Mouse (Mus musculus): ENCODE measurements around the gene Dhx9. TPM values are rescaled to one million over a fixed set of nuclear protein-coding genes. Genes with fewer than 3 reads are reported as not detected.
A peak's percentile ranks its signal among the peaks of the same experiment; 100 is the strongest.

Gene Dhx9
- polyA plus RNA-seq, 1 experiment: 3.3 TPM

DNA sequence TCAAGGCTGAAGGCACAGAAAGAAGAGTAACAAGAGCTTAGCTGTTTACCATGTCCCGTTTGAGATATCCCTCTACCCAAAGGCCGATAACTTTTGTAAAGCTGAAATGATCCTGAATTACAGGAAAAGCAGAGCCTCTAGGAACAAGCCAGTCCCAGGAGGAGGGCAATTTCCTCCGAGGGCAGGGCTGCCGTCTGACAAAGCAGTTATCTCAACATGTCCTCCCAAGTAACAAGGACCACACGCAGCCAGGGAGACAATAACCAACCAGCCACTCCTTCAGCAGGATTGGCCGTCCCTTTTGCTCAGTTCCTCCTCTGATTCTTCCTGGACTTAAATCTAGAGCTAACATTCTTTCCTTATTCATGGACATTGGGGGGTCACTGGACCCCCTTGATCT lies 6.5 kb upstream of the Dhx9 start:
- TF ChIP-seq CTCF (IDR thresholded peaks at IDR 0.05; ENCODE audit: extremely low read depth, insufficient read length, insufficient replicate concordance, low read depth, low read length) (no peak), POLR2A (IDR thresholded peaks at IDR 0.05; ENCODE audit: low read depth, low read length) (no peak)
- Histone ChIP-seq H3K27ac (ENCODE audit: insufficient read depth, low read depth, low read length) (no peak overlapping the region), H3K4me1 (ENCODE audit: control insufficient read depth, insufficient read depth, insufficient read length, low read length) (no peaks in the 10 kb centered on the region), H3K27me3 (ENCODE audit: control insufficient read depth, insufficient read depth, low read length) (no peaks in the 10 kb centered on the region), H3K36me3 (ENCODE audit: control insufficient read depth, insufficient read depth, low read length) (no peaks in the 10 kb centered on the region), H3K4me3 (ENCODE audit: low read depth, low read length) (no peak overlapping the region)
- WGBS: 19% methylated on average over 6 of the region's 6 CpGs

DNA sequence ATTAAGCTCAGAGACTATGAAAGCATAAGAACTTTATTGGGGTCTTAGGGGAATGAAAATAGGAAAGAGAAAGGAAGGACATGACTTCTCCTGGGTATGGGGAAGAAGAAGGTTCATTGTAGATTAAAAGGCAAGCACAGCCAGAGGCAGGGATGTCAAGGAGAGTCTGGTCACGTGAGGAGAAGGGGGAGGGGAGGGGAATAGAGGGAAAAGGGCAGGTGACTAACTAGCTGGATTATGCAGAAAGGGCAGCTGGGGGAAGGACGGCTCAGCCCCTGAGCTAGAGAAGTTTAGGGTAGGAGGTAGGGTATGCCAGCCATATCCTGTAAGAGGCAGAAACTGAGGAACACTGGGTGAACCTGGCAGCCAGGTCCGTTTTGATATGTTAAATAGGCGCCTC lies 5.9 kb upstream of the Dhx9 start:
- no peaks in the 10 kb centered on the region for H3K27me3 ChIP-seq (ENCODE audit: control insufficient read depth, insufficient read depth, low read length)
- no peak overlapping the region for H3K27ac ChIP-seq (ENCODE audit: insufficient read depth, low read depth, low read length)
- H3K4me1 ChIP-seq (ENCODE audit: control insufficient read depth, insufficient read depth, insufficient read length, low read length): no peaks in the 10 kb centered on the region
- H3K36me3 ChIP-seq (ENCODE audit: control insufficient read depth, insufficient read depth, low read length): no peaks in the 10 kb centered on the region
- WGBS: 47% methylated on average over 4 of the region's 4 CpGs
- H3K4me3 ChIP-seq (ENCODE audit: low read depth, low read length): no peak overlapping the region
- TF ChIP-seq POLR2A (IDR thresholded peaks at IDR 0.05; ENCODE audit: low read depth, low read length) (no peak), CTCF (IDR thresholded peaks at IDR 0.05; ENCODE audit: extremely low read depth, insufficient read length, insufficient replicate concordance, low read depth, low read length) (no peak)

DNA sequence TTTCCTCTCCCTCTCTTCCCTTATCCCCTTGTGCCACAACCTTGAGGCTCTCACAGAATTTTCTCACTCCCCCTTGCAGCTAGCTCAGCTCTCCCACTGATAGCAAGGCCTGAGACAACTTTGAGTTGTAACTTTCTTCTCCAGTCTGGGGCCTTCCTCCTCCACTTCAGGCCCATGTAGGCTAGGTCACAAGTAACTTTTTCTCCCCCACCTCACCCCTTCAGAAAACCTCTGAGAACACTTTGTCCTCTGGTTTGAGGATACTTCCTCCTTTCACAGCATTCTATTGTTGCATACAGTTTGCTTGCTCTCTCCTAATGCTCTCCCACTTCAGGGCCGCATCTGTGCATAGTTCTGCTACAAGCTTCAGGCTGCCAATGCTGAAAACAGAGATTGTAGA lies 4.4 kb upstream of the Dhx9 start:
- H3K4me1 ChIP-seq (ENCODE audit: control insufficient read depth, insufficient read depth, insufficient read length, low read length): no peaks in the 10 kb centered on the region
- H3K27ac ChIP-seq (ENCODE audit: insufficient read depth, low read depth, low read length): no peak overlapping the region
- no peak for TF ChIP-seq POLR2A (IDR thresholded peaks at IDR 0.05; ENCODE audit: low read depth, low read length)
- no peak for TF ChIP-seq CTCF (IDR thresholded peaks at IDR 0.05; ENCODE audit: extremely low read depth, insufficient read length, insufficient replicate concordance, low read depth, low read length)
- H3K36me3 ChIP-seq (ENCODE audit: control insufficient read depth, insufficient read depth, low read length): no peaks in the 10 kb centered on the region
- no peak overlapping the region for H3K4me3 ChIP-seq (ENCODE audit: low read depth, low read length)
- no peaks in the 10 kb centered on the region for H3K27me3 ChIP-seq (ENCODE audit: control insufficient read depth, insufficient read depth, low read length)
- 90% methylated on average over 1 of the region's 1 CpGs for WGBS

- WGBS: 91% methylated on average over 2 of the region's 2 CpGs
- H3K4me1 ChIP-seq (ENCODE audit: control insufficient read depth, insufficient read depth, insufficient read length, low read length): no peaks in the 10 kb centered on the region
- H3K4me3 ChIP-seq (ENCODE audit: low read depth, low read length): no peak overlapping the region
- H3K27ac ChIP-seq (ENCODE audit: insufficient read depth, low read depth, low read length): no peak overlapping the region
- no peaks in the 10 kb centered on the region for H3K27me3 ChIP-seq (ENCODE audit: control insufficient read depth, insufficient read depth, low read length)
- TF ChIP-seq CTCF (IDR thresholded peaks at IDR 0.05; ENCODE audit: extremely low read depth, insufficient read length, insufficient replicate concordance, low read depth, low read length): no peak
- no peak for TF ChIP-seq POLR2A (IDR thresholded peaks at IDR 0.05; ENCODE audit: low read depth, low read length)
- H3K36me3 ChIP-seq (ENCODE audit: control insufficient read depth, insufficient read depth, low read length): no peaks in the 10 kb centered on the region
These were observed 3.9 kb upstream of the Dhx9 start for GRCm38 (mm10) chr1:153491345-153491744.

- Histone ChIP-seq H3K27ac (ENCODE audit: insufficient read depth, low read depth, low read length) (no peak overlapping the region), H3K4me1 (ENCODE audit: control insufficient read depth, insufficient read depth, insufficient read length, low read length) (0 out of 2 replicates have a peak, but pooled peaks cover 3% of the 10 kb centered on the region), H3K4me3 (ENCODE audit: low read depth, low read length) (no peak overlapping the region), H3K27me3 (ENCODE audit: control insufficient read depth, insufficient read depth, low read length) (no peaks in the 10 kb centered on the region), H3K36me3 (ENCODE audit: control insufficient read depth, insufficient read depth, low read length) (no peaks in the 10 kb centered on the region)
- WGBS: 76% methylated on average over 4 of the region's 4 CpGs
- TF ChIP-seq CTCF (IDR thresholded peaks at IDR 0.05; ENCODE audit: extremely low read depth, insufficient read length, insufficient replicate concordance, low read depth, low read length) (no peak), POLR2A (IDR thresholded peaks at IDR 0.05; ENCODE audit: low read depth, low read length) (no peak)
These were observed 2.5 kb upstream of the Dhx9 start for GRCm38 (mm10) chr1:153489963-153490362.

DNA sequence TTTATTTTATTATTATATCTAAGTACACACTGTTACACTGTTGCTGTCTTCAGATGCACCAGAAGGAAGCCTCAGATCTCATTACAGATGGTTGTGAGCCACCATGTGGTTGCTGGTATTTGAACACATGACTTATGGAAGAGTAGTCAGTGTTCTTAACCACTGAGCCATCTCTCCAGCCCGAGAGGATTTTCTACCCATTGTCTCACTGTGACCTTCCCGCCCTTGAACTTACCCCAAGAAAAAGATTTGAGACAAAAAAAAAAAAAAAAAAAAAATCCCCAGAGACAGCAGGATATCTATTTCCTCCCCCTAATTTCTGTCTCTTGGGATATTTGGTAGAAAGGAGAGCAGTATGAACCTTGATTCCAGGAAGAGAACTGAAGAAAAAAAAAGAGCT lies 2.1 kb upstream of the Dhx9 start:
- WGBS: 67% methylated on average over 2 of the region's 2 CpGs
- no peaks in the 10 kb centered on the region for H3K27me3 ChIP-seq (ENCODE audit: control insufficient read depth, insufficient read depth, low read length)
- no peak overlapping the region for H3K4me3 ChIP-seq (ENCODE audit: low read depth, low read length)
- TF ChIP-seq POLR2A (IDR thresholded peaks at IDR 0.05; ENCODE audit: low read depth, low read length) (no peak), CTCF (IDR thresholded peaks at IDR 0.05; ENCODE audit: extremely low read depth, insufficient read length, insufficient replicate concordance, low read depth, low read length) (no peak)
- no peak overlapping the region for H3K27ac ChIP-seq (ENCODE audit: insufficient read depth, low read depth, low read length)
- no peaks in the 10 kb centered on the region for H3K36me3 ChIP-seq (ENCODE audit: control insufficient read depth, insufficient read depth, low read length)
- 0 out of 2 replicates have a peak, but pooled peaks cover 3% of the 10 kb centered on the region for H3K4me1 ChIP-seq (ENCODE audit: control insufficient read depth, insufficient read depth, insufficient read length, low read length)

DNA sequence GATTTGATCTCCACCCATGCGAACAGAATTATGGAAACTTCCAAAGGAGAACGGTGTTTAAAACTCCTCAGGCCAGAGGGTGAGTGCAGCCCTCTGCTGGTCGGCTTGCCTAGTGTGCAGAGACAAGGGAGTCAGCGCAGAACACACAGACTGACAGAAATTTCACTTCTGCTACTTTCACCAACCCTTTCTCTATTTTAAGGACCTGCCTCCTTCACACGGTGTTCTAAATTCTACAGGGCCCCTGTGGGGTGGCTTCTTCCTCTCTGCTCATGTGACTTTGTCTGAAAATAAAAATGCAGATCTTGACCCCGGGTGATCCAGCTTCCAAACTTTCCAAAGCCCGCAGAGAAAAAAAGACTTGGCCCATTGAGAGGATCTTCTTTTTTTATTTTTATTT lies 1.7 kb upstream of the Dhx9 start:
- Histone ChIP-seq H3K36me3 (ENCODE audit: control insufficient read depth, insufficient read depth, low read length) (no peaks in the 10 kb centered on the region), H3K4me3 (ENCODE audit: low read depth, low read length) (no peak overlapping the region), H3K27me3 (ENCODE audit: control insufficient read depth, insufficient read depth, low read length) (no peaks in the 10 kb centered on the region), H3K27ac (ENCODE audit: insufficient read depth, low read depth, low read length) (peak overlapping the region; percentile 35; the same call in 1 of the 2 replicates), H3K4me1 (ENCODE audit: control insufficient read depth, insufficient read depth, insufficient read length, low read length) (0 out of 2 replicates have a peak, but pooled peaks cover 3% of the 10 kb centered on the region)
- 59% methylated on average over 7 of the region's 7 CpGs for WGBS
- TF ChIP-seq POLR2A (IDR thresholded peaks at IDR 0.05; ENCODE audit: low read depth, low read length) (no peak), CTCF (IDR thresholded peaks at IDR 0.05; ENCODE audit: extremely low read depth, insufficient read length, insufficient replicate concordance, low read depth, low read length) (0 out of 2 replicates have a peak, but pooled peaks have one; percentile 20)

Measured in small intestine, adult 2 months (tissue).